Mouse (Mus musculus) lung, adult 2 months (tissue): ENCODE measurements around the gene Zg16.

Experiments
- CTCF ChIP-seq: fragments of 200-500 bp; IDR thresholded peaks from 2 replicates; pipeline ENCODE4 v1.5.1; 2011; ENCODE audit warnings: mild to moderate bottlenecking, low read length, control low read depth; ENCODE audit not compliant: insufficient read depth
- POLR2A ChIP-seq: fragments of 200-500 bp; IDR thresholded peaks from 2 replicates; pipeline ENCODE4 v1.6.1; 2011; ENCODE audit warnings: low read depth, mild to moderate bottlenecking, control low read depth, low read length, borderline replicate concordance; ENCODE audit errors: extremely low read depth

GRCm38 (mm10) chr7:127080045-127080444 is 7.1 kb downstream of the Zg16 start:
- TF ChIP-seq CTCF = no peak
- no peak for TF ChIP-seq POLR2A
